Mouse (Mus musculus): ENCODE data around the gene Ceacam11.

DNA sequence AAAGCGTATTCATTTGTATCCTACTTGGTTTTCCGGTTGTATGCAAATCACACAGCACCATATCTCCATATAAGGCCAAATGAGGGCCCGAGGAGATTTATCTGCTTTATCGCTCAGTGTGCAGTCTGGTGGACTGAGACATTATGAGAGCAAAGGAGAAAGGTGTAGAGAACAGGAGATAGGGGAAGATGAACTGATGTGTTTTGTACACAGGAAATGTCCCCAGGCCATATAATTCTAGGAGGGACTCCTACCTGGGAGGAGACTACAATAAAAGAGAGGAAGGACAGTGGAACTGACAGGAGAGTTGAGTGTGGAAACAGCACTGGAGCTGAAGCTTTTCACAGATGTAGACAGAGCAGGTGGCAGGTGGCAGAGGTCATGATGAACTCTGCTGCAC is 37.7 kb downstream of the Ceacam11 start, which contains the start of gene Ceacam13:
- TF ChIP-seq CTCF (IDR thresholded peaks at IDR 0.05; ENCODE audit: low read depth): no peak
- TF ChIP-seq EP300 (IDR thresholded peaks at IDR 0.05; ENCODE audit: low read depth): no peak
